8 mouse cellular contexts compared by ENCODE assay signal in the genomic region with DNA sequence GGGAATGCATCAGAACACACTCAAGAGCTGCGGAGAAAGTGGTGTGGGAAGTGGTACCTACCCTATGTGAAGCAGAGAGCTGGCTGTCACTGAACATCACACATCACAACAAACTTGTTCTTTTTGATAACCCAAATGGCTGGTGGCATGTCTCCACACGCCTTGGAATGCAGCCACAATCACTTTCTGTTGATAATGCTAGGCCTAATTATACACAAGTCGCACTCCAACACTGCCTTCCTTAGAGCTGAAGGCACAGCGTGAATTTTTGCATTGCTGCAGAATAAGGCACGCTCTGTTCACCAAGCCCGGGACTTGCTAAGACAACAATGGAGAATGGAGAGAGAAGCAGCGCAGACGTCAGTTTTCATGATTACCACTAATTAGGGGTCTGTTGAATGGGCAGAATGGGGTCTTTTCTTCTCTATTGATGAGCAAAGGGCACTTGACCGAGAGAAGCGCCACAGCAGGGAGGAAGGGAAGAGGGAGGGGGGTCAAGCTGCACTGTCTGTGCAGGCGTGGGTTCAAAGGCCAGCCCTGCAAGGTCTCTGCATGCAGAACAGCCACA.
DNase-seq lines count a peak whose midpoint lies in the region; ATAC-seq and TF ChIP-seq lines count a peak whose summit lies in the region.

No protein-coding gene starts in this region.

- peak overlapping the region; percentile 15; the same call in 1 of the 2 replicates for H3K4me2 ChIP-seq in forebrain, embryonic 15.5 days (replicated peaks)
- no peak overlapping the region for H3K4me2 ChIP-seq in hindbrain, postnatal 0 days (ENCODE audit: low read depth, low read length)

- no peaks in the 10 kb centered on the region for H3K27me3 ChIP-seq in forebrain, embryonic 15.5 days
- no peaks in the 10 kb centered on the region for H3K27me3 ChIP-seq in hindbrain, postnatal 0 days (ENCODE audit: insufficient read depth, low read length)

- peak overlapping the region; percentile 59 for H3K27ac ChIP-seq in forebrain, embryonic 15.5 days (replicated peaks)
- no peak overlapping the region for H3K27ac ChIP-seq in hindbrain, postnatal 0 days

- 4% methylated on average over 11 of the region's 11 CpGs for WGBS in forebrain, embryonic 15.5 days
- WGBS in hindbrain, postnatal 0 days = 20% methylated on average over 11 of the region's 11 CpGs

- H3K4me3 ChIP-seq in forebrain, embryonic 15.5 days = no peak overlapping the region
- no peak overlapping the region for H3K4me3 ChIP-seq in hindbrain, postnatal 0 days (ENCODE audit: low read length)

- no peak for TF ChIP-seq CTCF in hindbrain, postnatal 0 days (IDR thresholded peaks at IDR 0.05; ENCODE audit: low read depth)

- peak; percentile 11 for DNase-seq in cerebellum, adult 9-10 months
- no peak for DNase-seq in cerebellum, adult 8-10 months
- DNase-seq in hindbrain, postnatal 0 days (ENCODE audit: low spot score) = peak; percentile 66
- no peak for DNase-seq in kidney, adult 18-20 months
- no peak for DNase-seq in gastrocnemius, postnatal 25 days
- no peak for DNase-seq in ovary, adult 18-20 months (ENCODE audit: low spot score)

- peak; percentile 93 for ATAC-seq in forebrain, embryonic 15.5 days (replicated peaks)
- ATAC-seq in hindbrain, postnatal 0 days = peak; percentile 87
- ATAC-seq in megakaryocyte progenitor cell, adult 5-6 weeks (replicated peaks; ENCODE audit: poor library complexity) = peak; percentile 24; the same call in 1 of the 2 replicates

- peaks cover 16% of the 10 kb centered on the region for H3K4me1 ChIP-seq in forebrain, embryonic 15.5 days
- no peaks in the 10 kb centered on the region for H3K4me1 ChIP-seq in hindbrain, postnatal 0 days (ENCODE audit: insufficient read depth, low read length)

- no peaks in the 10 kb centered on the region for H3K36me3 ChIP-seq in forebrain, embryonic 15.5 days
- H3K36me3 ChIP-seq in hindbrain, postnatal 0 days (ENCODE audit: insufficient read depth, low read length) = no peaks in the 10 kb centered on the region

- no peak overlapping the region for H3K9ac ChIP-seq in forebrain, embryonic 15.5 days (replicated peaks)
- H3K9ac ChIP-seq in hindbrain, postnatal 0 days (replicated peaks; ENCODE audit: low read length) = no peak overlapping the region

- no peaks in the 10 kb centered on the region for H3K9me3 ChIP-seq in forebrain, embryonic 15.5 days
- H3K9me3 ChIP-seq in hindbrain, postnatal 0 days (ENCODE audit: low read length) = no peaks in the 10 kb centered on the region

Comparison
In these comparisons a context has a peak if more than half of its experiments do, and no peak if none do; other contexts are left out.
1. DNase-seq: peak in cerebellum, adult 9-10 months (single experiment) and hindbrain, postnatal 0 days (single experiment); none in cerebellum, adult 8-10 months (single experiment), kidney, adult 18-20 months (single experiment), gastrocnemius, postnatal 25 days (single experiment) and ovary, adult 18-20 months (single experiment).
2. ATAC-seq: peak in every context shown above with its lines; median percentile 93 in forebrain, embryonic 15.5 days; 87 in hindbrain, postnatal 0 days; 24 in megakaryocyte progenitor cell, adult 5-6 weeks.